Mouse (Mus musculus): ENCODE results near the gene Arf3. TPM values are rescaled to one million over a fixed set of nuclear protein-coding genes. Genes with fewer than 3 reads are reported as not detected.
"Not testable (repeated sequence)": the region's sequence is repeated elsewhere in the genome, so short reads cannot be mapped to it uniquely, and the experiment has no call there.

The Arf3 gene
- polyA plus RNA-seq, 1 experiment from 2014 or later = 44.6 TPM

DNA sequence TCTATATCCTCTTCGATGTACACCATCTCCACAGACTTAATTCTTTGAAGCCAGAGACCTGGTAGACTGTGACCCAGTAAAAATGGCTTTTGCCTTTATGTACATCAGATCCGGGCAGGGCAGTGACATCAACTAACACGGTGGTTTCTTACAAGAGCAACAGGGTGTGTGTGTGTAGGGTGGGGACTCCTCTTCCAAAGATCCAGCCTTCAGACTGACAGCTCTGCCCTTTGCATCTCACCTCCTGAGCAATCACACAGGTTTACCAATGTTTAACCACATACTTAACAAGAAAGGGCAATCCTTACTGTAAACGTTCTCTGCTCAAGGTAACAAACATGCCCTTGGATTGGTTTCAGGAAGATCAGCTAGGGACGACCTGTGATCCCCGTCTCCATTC lies 15.7 kb downstream of the Arf3 start:
- no peak overlapping the region for H3K27ac ChIP-seq
- WGBS = 86% methylated on average over 6 of the region's 6 CpGs
- H3K27me3 ChIP-seq = no peaks in the 10 kb centered on the region
- H3K36me3 ChIP-seq = peaks cover 12% of the 10 kb centered on the region
- ATAC-seq (ENCODE audit: insufficient number of reproducible peaks, insufficient read depth, low FRiP score, low TSS enrichment, low read depth) = no peak
- no peaks in the 10 kb centered on the region for H3K9me3 ChIP-seq
- H3K4me2 ChIP-seq = no peak overlapping the region
- H3K9ac ChIP-seq = no peak overlapping the region
- H3K4me3 ChIP-seq = no peak overlapping the region
- H3K4me1 ChIP-seq = 0 out of 2 replicates have a peak, but pooled peaks cover 3% of the 10 kb centered on the region

DNA sequence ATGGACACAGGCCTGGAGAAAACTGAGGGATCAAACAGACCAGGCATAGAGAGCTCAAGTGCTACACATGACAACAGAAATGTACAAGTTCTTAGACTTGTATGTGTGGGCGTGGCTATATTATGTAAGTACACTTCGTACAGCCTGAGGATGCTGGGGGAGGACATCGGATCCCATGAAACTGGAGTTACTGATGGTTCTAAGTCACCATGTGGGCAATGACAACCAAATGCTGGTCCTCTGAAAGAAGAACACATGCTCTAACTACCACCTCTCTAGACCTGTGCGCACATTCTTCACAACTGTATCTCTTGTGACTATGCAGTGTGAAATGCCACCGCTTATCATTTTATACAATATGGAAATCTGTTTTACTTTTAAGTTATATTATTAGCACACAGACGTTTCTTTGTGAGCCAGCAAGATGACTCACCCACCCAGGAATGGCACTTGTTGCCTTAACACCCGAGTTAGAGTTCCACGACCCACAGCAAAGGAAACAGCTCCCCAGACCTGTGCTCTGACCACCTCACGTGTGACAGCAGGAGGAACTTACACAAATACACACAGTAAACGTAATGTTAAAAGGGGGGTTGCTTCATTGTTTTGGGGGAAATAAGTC lies 16.6 kb downstream of the Arf3 start:
- Histone ChIP-seq H3K27me3 (no peaks in the 10 kb centered on the region), H3K4me2 (no peak overlapping the region), H3K9me3 (no peaks in the 10 kb centered on the region), H3K4me3 (no peak overlapping the region), H3K27ac (no peak overlapping the region), H3K9ac (no peak overlapping the region), H3K4me1 (0 out of 2 replicates have a peak, but pooled peaks cover 3% of the 10 kb centered on the region), H3K36me3 (peaks cover 19% of the 10 kb centered on the region)
- WGBS = 84% methylated on average over 10 of the region's 10 CpGs
- no peak for ATAC-seq (ENCODE audit: insufficient number of reproducible peaks, insufficient read depth, low FRiP score, low TSS enrichment, low read depth)

- not testable (repeated sequence) for H3K9me3 ChIP-seq; H3K9ac ChIP-seq; H3K4me1 ChIP-seq; ATAC-seq (ENCODE audit: insufficient number of reproducible peaks, insufficient read depth, low FRiP score, low TSS enrichment, low read depth); H3K27me3 ChIP-seq; H3K4me2 ChIP-seq; H3K4me3 ChIP-seq; H3K27ac ChIP-seq
- peaks cover 42% of the 10 kb centered on the region for H3K36me3 ChIP-seq
- WGBS = 90% methylated on average over 3 of the region's 3 CpGs
These were observed 19.2 kb downstream of the Arf3 start for GRCm38 (mm10) chr15:98743863-98744262.

- Histone ChIP-seq H3K9ac (no peak overlapping the region), H3K9me3 (no peaks in the 10 kb centered on the region), H3K4me3 (no peak overlapping the region), H3K27ac (no peak overlapping the region), H3K4me2 (no peak overlapping the region), H3K27me3 (no peaks in the 10 kb centered on the region), H3K36me3 (peaks cover 50% of the 10 kb centered on the region), H3K4me1 (0 out of 2 replicates have a peak, but pooled peaks cover 3% of the 10 kb centered on the region)
- whole genome bisulfite sequencing = 82% methylated on average over 8 of the region's 8 CpGs
- ATAC-seq (ENCODE audit: insufficient number of reproducible peaks, insufficient read depth, low FRiP score, low TSS enrichment, low read depth) = no peak
These were observed 20.1 kb downstream of the Arf3 start for GRCm38 (mm10) chr15:98742766-98743428.

DNA sequence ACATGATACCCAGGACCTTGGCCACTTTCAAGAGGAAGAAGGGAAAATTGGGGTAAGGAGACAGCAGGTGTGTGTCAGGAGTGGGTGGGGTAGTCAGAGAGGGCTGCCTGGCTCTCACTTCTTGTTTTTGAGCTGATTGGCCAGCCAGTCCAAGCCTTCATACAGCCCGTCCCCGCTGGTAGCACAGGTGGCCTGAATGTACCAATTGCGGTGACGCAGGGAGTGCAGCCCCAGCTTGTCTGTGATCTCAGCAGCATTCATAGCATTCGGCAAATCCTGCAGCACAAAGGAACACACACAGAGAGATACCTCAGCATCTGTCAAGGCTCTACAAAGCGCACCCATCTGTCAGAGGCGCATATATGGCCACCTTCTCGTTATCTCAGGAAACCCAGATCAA lies 22.8 kb downstream of the Arf3 start:
- Histone ChIP-seq H3K4me3 (no peak overlapping the region), H3K4me2 (no peak overlapping the region), H3K36me3 (peaks cover 75% of the 10 kb centered on the region), H3K9ac (no peak overlapping the region), H3K27ac (no peak overlapping the region), H3K4me1 (0 out of 2 replicates have a peak, but pooled peaks cover 2% of the 10 kb centered on the region), H3K9me3 (no peaks in the 10 kb centered on the region), H3K27me3 (no peaks in the 10 kb centered on the region)
- no peak for ATAC-seq (ENCODE audit: insufficient number of reproducible peaks, insufficient read depth, low FRiP score, low TSS enrichment, low read depth)
- 91% methylated on average over 8 of the region's 8 CpGs for WGBS

DNA sequence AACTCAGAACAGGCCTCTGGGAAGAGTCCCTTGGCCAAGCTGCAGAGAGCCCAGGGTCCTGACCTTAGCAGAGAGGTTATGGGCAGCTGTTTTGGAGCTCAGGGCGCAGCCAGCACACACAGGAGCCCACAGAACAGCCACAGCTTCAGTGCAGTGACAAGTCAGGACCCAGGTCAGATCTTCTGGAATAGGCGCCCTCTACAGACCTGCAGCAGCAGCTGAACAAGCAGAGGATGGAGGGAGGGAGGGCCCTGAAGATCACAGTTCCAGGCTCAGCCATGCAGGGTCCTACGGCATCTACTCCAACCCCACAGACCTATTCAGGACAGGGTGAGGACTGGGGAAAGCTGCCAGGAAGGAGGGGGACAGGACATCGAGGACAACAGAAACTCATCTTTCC lies 24.2 kb downstream of the Arf3 start:
- H3K27me3 ChIP-seq = no peaks in the 10 kb centered on the region
- H3K9me3 ChIP-seq = no peaks in the 10 kb centered on the region
- H3K27ac ChIP-seq = no peak overlapping the region
- H3K4me1 ChIP-seq = 0 out of 2 replicates have a peak, but pooled peaks cover 4% of the 10 kb centered on the region
- H3K9ac ChIP-seq = no peak overlapping the region
- no peak for ATAC-seq (ENCODE audit: insufficient number of reproducible peaks, insufficient read depth, low FRiP score, low TSS enrichment, low read depth)
- WGBS = 61% methylated on average over 4 of the region's 4 CpGs
- H3K4me2 ChIP-seq = no peak overlapping the region
- no peak overlapping the region for H3K4me3 ChIP-seq
- peaks cover 74% of the 10 kb centered on the region for H3K36me3 ChIP-seq

DNA sequence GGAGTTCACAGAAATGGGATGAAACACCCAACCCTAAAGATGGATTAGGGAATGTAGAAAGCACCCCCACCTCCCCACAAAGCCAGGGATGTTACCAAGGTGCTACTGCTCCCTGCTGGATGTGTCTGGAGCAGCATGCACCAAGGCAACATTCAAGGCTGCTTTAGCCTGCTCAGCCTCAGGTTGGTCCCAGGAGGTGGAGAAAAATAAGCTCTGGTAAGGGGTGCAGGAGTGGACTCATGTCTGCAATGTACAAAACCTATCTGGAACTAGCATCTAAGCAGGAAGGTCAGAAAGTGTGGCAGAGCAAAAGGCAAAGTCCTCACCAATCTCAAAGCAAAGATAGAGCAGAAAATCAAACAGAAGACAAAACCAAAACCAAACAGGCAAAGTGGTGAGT lies 25.1 kb downstream of the Arf3 start:
- ATAC-seq (ENCODE audit: insufficient number of reproducible peaks, insufficient read depth, low FRiP score, low TSS enrichment, low read depth) = no peak
- Histone ChIP-seq H3K9me3 (no peaks in the 10 kb centered on the region), H3K4me2 (no peak overlapping the region), H3K27me3 (no peaks in the 10 kb centered on the region), H3K4me3 (no peak overlapping the region), H3K27ac (no peak overlapping the region), H3K36me3 (peaks cover 74% of the 10 kb centered on the region), H3K4me1 (0 out of 2 replicates have a peak, but pooled peaks cover 4% of the 10 kb centered on the region), H3K9ac (no peak overlapping the region)

- WGBS = 88% methylated on average over 10 of the region's 10 CpGs
- H3K9me3 ChIP-seq = no peaks in the 10 kb centered on the region
- H3K4me1 ChIP-seq = 0 out of 2 replicates have a peak, but pooled peaks cover 4% of the 10 kb centered on the region
- no peak for ATAC-seq (ENCODE audit: insufficient number of reproducible peaks, insufficient read depth, low FRiP score, low TSS enrichment, low read depth)
- no peak overlapping the region for H3K27ac ChIP-seq
- H3K9ac ChIP-seq = no peak overlapping the region
- peaks cover 62% of the 10 kb centered on the region for H3K36me3 ChIP-seq
- H3K4me3 ChIP-seq = no peak overlapping the region
- no peak overlapping the region for H3K4me2 ChIP-seq
- no peaks in the 10 kb centered on the region for H3K27me3 ChIP-seq
These were observed 26.5 kb downstream of the Arf3 start for GRCm38 (mm10) chr15:98736521-98736920.

GRCm38 (mm10) chr15:98733976-98734566 lies 28.9 kb downstream of the Arf3 start:
- 78% methylated on average over 5 of the region's 5 CpGs for WGBS
- H3K27ac ChIP-seq = peak overlapping the region; percentile 23; the same call in 1 of the 2 replicates

GRCm38 (mm10) chr15:98733370-98733769 lies 29.6 kb downstream of the Arf3 start:
- H3K4me3 ChIP-seq = no peak overlapping the region
- 80% methylated on average over 6 of the region's 6 CpGs for WGBS
- peaks cover 3% of the 10 kb centered on the region; the same call in 1 of the 2 replicates for H3K27me3 ChIP-seq
- H3K4me1 ChIP-seq = 0 out of 2 replicates have a peak, but pooled peaks cover 5% of the 10 kb centered on the region
- no peaks in the 10 kb centered on the region for H3K9me3 ChIP-seq
- no peak overlapping the region for H3K9ac ChIP-seq
- peaks cover 31% of the 10 kb centered on the region for H3K36me3 ChIP-seq
- no peak for ATAC-seq (ENCODE audit: insufficient number of reproducible peaks, insufficient read depth, low FRiP score, low TSS enrichment, low read depth)
- H3K4me2 ChIP-seq = no peak overlapping the region
- no peak overlapping the region for H3K27ac ChIP-seq

More at GRCm38 (mm10) chr15:98733976-98734566, 28.9 kb downstream of the Arf3 start:
- peaks cover 38% of the 10 kb centered on the region for H3K36me3 ChIP-seq
- H3K4me1 ChIP-seq = 0 out of 2 replicates have a peak, but pooled peaks cover 4% of the 10 kb centered on the region
- H3K9me3 ChIP-seq = no peaks in the 10 kb centered on the region
- ATAC-seq (ENCODE audit: insufficient number of reproducible peaks, insufficient read depth, low FRiP score, low TSS enrichment, low read depth) = no peak
- H3K4me2 ChIP-seq = no peak overlapping the region
- no peaks in the 10 kb centered on the region for H3K27me3 ChIP-seq
- H3K4me3 ChIP-seq = no peak overlapping the region
- no peak overlapping the region for H3K9ac ChIP-seq

DNA sequence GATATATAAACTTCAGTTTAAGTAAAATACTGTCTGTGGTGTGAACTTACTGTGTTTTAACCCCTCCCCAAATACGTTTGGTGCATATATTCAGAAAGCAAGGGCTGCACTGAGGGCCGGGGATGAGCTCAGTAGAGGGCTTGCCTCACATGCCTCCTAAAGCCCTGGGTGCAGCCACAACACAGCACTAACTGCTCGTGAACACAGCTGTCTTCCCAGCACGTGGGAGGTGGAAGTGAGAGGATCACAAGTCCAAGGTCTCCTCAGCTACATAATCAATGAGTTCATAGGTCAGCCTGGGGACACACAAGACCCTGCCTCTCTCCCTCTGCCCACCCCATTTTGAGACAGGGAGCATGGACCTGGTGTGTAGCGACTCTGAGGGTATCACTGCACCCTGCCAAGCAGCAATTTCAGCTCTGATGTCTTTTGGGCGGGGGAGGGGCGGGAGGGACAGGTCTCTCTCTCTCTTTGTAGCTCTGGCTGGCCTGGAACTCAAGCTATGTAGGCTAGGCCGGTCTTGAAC lies 30.9 kb downstream of the Arf3 start:
- H3K9me3 ChIP-seq = no peaks in the 10 kb centered on the region
- H3K36me3 ChIP-seq = peaks cover 19% of the 10 kb centered on the region
- WGBS = 64% methylated on average over 8 of the region's 8 CpGs
- H3K4me1 ChIP-seq = peaks cover 11% of the 10 kb centered on the region
- H3K27me3 ChIP-seq = peaks cover 5% of the 10 kb centered on the region; the same call in 1 of the 2 replicates
- no peak overlapping the region for H3K4me3 ChIP-seq
- no peak overlapping the region for H3K27ac ChIP-seq
- no peak overlapping the region for H3K4me2 ChIP-seq
- ATAC-seq (ENCODE audit: insufficient number of reproducible peaks, insufficient read depth, low FRiP score, low TSS enrichment, low read depth) = no peak
- H3K9ac ChIP-seq = no peak overlapping the region
